Mouse (Mus musculus) MEL (cell line): Measurements from ENCODE around the gene Prkag2. TPM values are rescaled to one million over a fixed set of nuclear protein-coding genes. Genes with fewer than 3 reads are reported as not detected.

ENCODE experiments used
- DNase-seq: peaks from one replicate; pipeline ENCODE4 v3.0.0; 2011; ENCODE audit warnings: low read depth, low spot score
- H3K27ac ChIP-seq: 2 replicates; pipeline ENCODE4 v1.5.1; 2012; ENCODE audit warnings: low read depth, mild to moderate bottlenecking, control low read depth, low read length, moderate library complexity; ENCODE audit not compliant: control insufficient read depth
- H3K27me3 ChIP-seq, 2 experiments: fragments of 150-350 bp in 1 of 2; sonication (generic) in 1 of 2; 2 replicates each; pipeline ENCODE4 v1.6.1; 2012; ENCODE audit warnings: low read length in 2 of 2, mild to moderate bottlenecking in 2 of 2, improper control_type of control experiment in 1 of 2, moderate library complexity in 1 of 2; ENCODE audit not compliant: insufficient read depth in 2 of 2, control insufficient read depth in 1 of 2
- H3K36me3 ChIP-seq, 2 experiments: 2 replicates each; pipeline ENCODE4 v1.6.1; 2012 to 2014; ENCODE audit warnings: low read length in 2 of 2, improper control_type of control experiment in 1 of 2, inconsistent platforms in 1 of 2, mild to moderate bottlenecking in 1 of 2; ENCODE audit not compliant: insufficient read depth in 2 of 2, control insufficient read depth in 1 of 2
- H3K4me1 ChIP-seq, 2 experiments: fragments of 150-350 bp in 1 of 2; sonication (generic) in 1 of 2; 2 replicates each; pipeline ENCODE4 v1.6.1; 2012; ENCODE audit warnings: low read length in 2 of 2, improper control_type of control experiment in 1 of 2, mild to moderate bottlenecking in 1 of 2; ENCODE audit not compliant: insufficient read depth in 2 of 2, control insufficient read depth in 1 of 2
- H3K4me3 ChIP-seq, 2 experiments: fragments of 150-350 bp in 1 of 2; sonication (generic) in 1 of 2; 2 replicates each; pipeline ENCODE4 v1.5.1; 2012; ENCODE audit warnings: low read depth in 2 of 2, low read length in 2 of 2, mild to moderate bottlenecking in 2 of 2, moderate library complexity in 2 of 2, control low read depth in 1 of 2, improper control_type of control experiment in 1 of 2; ENCODE audit not compliant: control insufficient read depth in 1 of 2, insufficient read depth in 1 of 2
- H3K79me2 ChIP-seq: 2 replicates; pipeline ENCODE4 v1.6.1; 2012; ENCODE audit warnings: mild to moderate bottlenecking, low read length, moderate library complexity; ENCODE audit not compliant: control insufficient read depth, poor library complexity, insufficient read depth
- H3K9ac ChIP-seq: 2 replicates; pipeline ENCODE4 v1.6.1; 2012; ENCODE audit warnings: low read depth, mild to moderate bottlenecking, control low read depth, low read length, moderate library complexity; ENCODE audit not compliant: control insufficient read depth, poor library complexity, severe bottlenecking
- H3K9me3 ChIP-seq: fragments of 150-350 bp; sonication (generic); replicated peaks from 2 replicates; pipeline ENCODE4 v1.6.1; 2012; ENCODE audit warnings: mild to moderate bottlenecking, low read length, improper control_type of control experiment, moderate library complexity; ENCODE audit not compliant: insufficient read depth
- CHD1 ChIP-seq: IDR thresholded peaks from 2 replicates; pipeline ENCODE4 v1.6.1; 2012; ENCODE audit warnings: low read depth, mild to moderate bottlenecking, inconsistent platforms, low read length, improper control_type of control experiment
- CTCF ChIP-seq, 3 experiments: IDR thresholded peaks in 2 of 3; conservative IDR thresholded peaks in 1 of 3; 2 replicates each; pipeline ENCODE4 v1.5.1; 2011 to 2012; ENCODE audit warnings: low read length in 3 of 3, low read depth in 2 of 3, mild to moderate bottlenecking in 2 of 3, improper control_type of control experiment in 1 of 3, inconsistent platforms in 1 of 3, mixed read lengths in 1 of 3, moderate library complexity in 1 of 3; ENCODE audit not compliant: control insufficient read depth in 1 of 3, insufficient read depth in 1 of 3, poor library complexity in 1 of 3, severe bottlenecking in 1 of 3
- E2F4 ChIP-seq: IDR thresholded peaks from 2 replicates; pipeline ENCODE4 v1.6.1; 2011; ENCODE audit warnings: low read depth, low read length, improper control_type of control experiment, borderline replicate concordance
- ELF1 ChIP-seq: IDR thresholded peaks from 2 replicates; pipeline ENCODE4 v1.6.1; 2014; ENCODE audit warnings: low read depth, mild to moderate bottlenecking, inconsistent platforms, low read length, improper control_type of control experiment, moderate library complexity
- EP300 ChIP-seq, 2 experiments: IDR thresholded peaks; 2 replicates each; pipeline ENCODE4 v1.6.1; 2011; ENCODE audit warnings: improper control_type of control experiment in 2 of 2, low read length in 2 of 2, low read depth in 1 of 2, mild to moderate bottlenecking in 1 of 2
- GATA1 ChIP-seq: IDR thresholded peaks from 2 replicates; pipeline ENCODE4 v1.6.1; 2011; ENCODE audit warnings: low read depth, low read length, improper control_type of control experiment
- JUND ChIP-seq: IDR thresholded peaks from 2 replicates; pipeline ENCODE4 v1.6.1; 2011; ENCODE audit warnings: low read depth, mild to moderate bottlenecking, improper control_type of control experiment, low read length
- MAFK ChIP-seq: IDR thresholded peaks from 2 replicates; pipeline ENCODE4 v1.6.1; 2011; ENCODE audit warnings: low read depth, mild to moderate bottlenecking, low read length, improper control_type of control experiment, borderline replicate concordance
- MAZ ChIP-seq: IDR thresholded peaks from 2 replicates; pipeline ENCODE4 v1.6.1; 2012; ENCODE audit warnings: low read depth, mild to moderate bottlenecking, inconsistent platforms, low read length, improper control_type of control experiment
- MEF2A ChIP-seq: IDR thresholded peaks from 2 replicates; pipeline ENCODE4 v1.6.1; 2014; ENCODE audit warnings: low read depth, mild to moderate bottlenecking, inconsistent platforms, low read length, improper control_type of control experiment; ENCODE audit not compliant: poor library complexity, insufficient replicate concordance, severe bottlenecking; ENCODE audit errors: extremely low read depth
- MXI1 ChIP-seq: IDR thresholded peaks from 2 replicates; pipeline ENCODE4 v1.6.1; 2011; ENCODE audit warnings: mild to moderate bottlenecking, low read depth, low read length, improper control_type of control experiment
- MYB ChIP-seq: IDR thresholded peaks from 2 replicates; pipeline ENCODE4 v1.6.1; 2011; ENCODE audit warnings: mild to moderate bottlenecking, low read depth, low read length, improper control_type of control experiment
- MYC ChIP-seq: IDR thresholded peaks from 2 replicates; pipeline ENCODE4 v1.6.1; 2011; ENCODE audit warnings: low read depth, mild to moderate bottlenecking, low read length, improper control_type of control experiment, moderate library complexity
- NELFE ChIP-seq: IDR thresholded peaks from 2 replicates; pipeline ENCODE4 v1.6.1; 2011; ENCODE audit warnings: low read depth, low read length, improper control_type of control experiment
- POLR2AphosphoS2 ChIP-seq: IDR thresholded peaks from 2 replicates; pipeline ENCODE4 v1.6.1; 2011; ENCODE audit warnings: low read length, improper control_type of control experiment
- POLR2AphosphoS5 ChIP-seq: IDR thresholded peaks from 2 replicates; pipeline ENCODE4 v1.6.1; 2012; ENCODE audit warnings: low read depth, borderline replicate concordance, mild to moderate bottlenecking, inconsistent platforms, low read length, moderate library complexity, mixed read lengths
- RCOR1 ChIP-seq: IDR thresholded peaks from 2 replicates; pipeline ENCODE4 v1.6.1; 2012; ENCODE audit warnings: low read depth, mild to moderate bottlenecking, inconsistent platforms, low read length, improper control_type of control experiment
- SIN3A ChIP-seq: IDR thresholded peaks from 2 replicates; pipeline ENCODE4 v1.6.1; 2012; ENCODE audit warnings: low read length, improper control_type of control experiment, inconsistent platforms
- SMC3 ChIP-seq: IDR thresholded peaks from 2 replicates; pipeline ENCODE4 v1.6.1; 2011; ENCODE audit warnings: low read depth, low read length, improper control_type of control experiment
- TAL1 ChIP-seq: IDR thresholded peaks from 2 replicates; pipeline ENCODE4 v1.6.1; 2012; ENCODE audit warnings: mild to moderate bottlenecking, inconsistent platforms, low read length, moderate library complexity, mixed read lengths
- TBP ChIP-seq: IDR thresholded peaks from 2 replicates; pipeline ENCODE4 v1.8.0; 2011; ENCODE audit warnings: low read depth, low read length, improper control_type of control experiment
- TCF12 ChIP-seq: IDR thresholded peaks from 2 replicates; pipeline ENCODE4 v1.6.1; 2014; ENCODE audit warnings: low read depth, mild to moderate bottlenecking, inconsistent platforms, low read length, improper control_type of control experiment, moderate library complexity
- ZC3H11A ChIP-seq: IDR thresholded peaks from 2 replicates; pipeline ENCODE4 v1.6.1; 2012; ENCODE audit warnings: low read depth, mild to moderate bottlenecking, inconsistent platforms, low read length, improper control_type of control experiment
- ZKSCAN1 ChIP-seq: IDR thresholded peaks from 2 replicates; pipeline ENCODE4 v1.6.1; 2012; ENCODE audit warnings: low read depth, mild to moderate bottlenecking, inconsistent platforms, low read length, improper control_type of control experiment, moderate library complexity
- polyA plus RNA-seq, 2 experiments: library from polyadenylated mRNA; stranded (reverse) in 1 of 2; unstranded in 1 of 2; fragments of >175 nt in 1 of 2; fragments of >200 nt in 1 of 2; gene quantifications; 2 replicates each; pipeline versions ENCODE4 v1.2.1 to v1.2.4; 2012; ENCODE audit warnings: low replicate concordance in 2 of 2, low read depth in 1 of 2; ENCODE audit not compliant: insufficient read length in 2 of 2, insufficient read depth in 1 of 2, missing spikeins in 1 of 2
- total RNA-seq: library from RNA; depleted of rRNA; stranded (reverse); fragments of 300-350 nt; gene quantifications from 2 replicates; pipeline ENCODE4 v1.2.3, GENCODE M21; 2012

Gene Prkag2
- total and polyA plus RNA-seq, 3 experiments: 8.0 to 27.9 TPM; not detected in 1

- Histone ChIP-seq H3K9me3 (no peaks in the 10 kb centered on the region), H3K4me1 (peaks cover 8 to 33% of the 10 kb centered on the region in 2 experiments), H3K27ac (no peak overlapping the region), H3K4me3 (no peak overlapping the region), H3K27me3 (no peaks in the 10 kb centered on the region), H3K79me2 (no peaks in the 10 kb centered on the region), H3K9ac (no peak overlapping the region), H3K36me3 (peaks cover 0 to 14% of the 10 kb centered on the region in 2 experiments; a peak in 2 of 4 replicates)
- DNase-seq: no peak
- TF ChIP-seq TCF12: no peak
- no peak for TF ChIP-seq ELF1
- TF ChIP-seq E2F4: no peak
- no peak for TF ChIP-seq RCOR1
- no peak for TF ChIP-seq POLR2AphosphoS2
- TF ChIP-seq NELFE: no peak
- no peak for TF ChIP-seq EP300 (IDR thresholded peaks at IDR 0.05; ENCODE audit: low read depth in 1 of 2, low read length in 2 of 2)
- no peak for TF ChIP-seq TAL1
- no peak for TF ChIP-seq MXI1
- no peak for TF ChIP-seq SIN3A
- TF ChIP-seq MAZ: no peak
- TF ChIP-seq MYC: no peak
- TF ChIP-seq MYB: no peak
- no peak for TF ChIP-seq TBP
- no peak for TF ChIP-seq POLR2AphosphoS5
- TF ChIP-seq MAFK: no peak
- TF ChIP-seq ZC3H11A: no peak
- no peak for TF ChIP-seq GATA1
- TF ChIP-seq SMC3: no peak
These were observed 127.2 kb downstream of the Prkag2 start for GRCm38 (mm10) chr5:24973228-24973627.

- no peak overlapping the region for H3K27ac ChIP-seq
- TF ChIP-seq JUND (no peak), MAFK (no peak), TBP (no peak), CHD1 (no peak), NELFE (no peak), CTCF (IDR thresholded peaks at IDR 0.05 in 2 of 3, conservative IDR thresholded peaks at IDR 0.05 in 1 of 3; ENCODE audit: control insufficient read depth in 1 of 3, insufficient read depth in 1 of 3, low read depth in 2 of 3, low read length in 3 of 3, poor library complexity in 1 of 3, severe bottlenecking in 1 of 3) (no peak), ZKSCAN1 (no peak), MEF2A (no peak), SIN3A (no peak)
- H3K9ac ChIP-seq: no peak overlapping the region
- H3K79me2 ChIP-seq: no peaks in the 10 kb centered on the region
- peaks cover 0 to 24% of the 10 kb centered on the region in 2 experiments; a peak in 2 of 4 replicates for H3K36me3 ChIP-seq
- H3K9me3 ChIP-seq: no peaks in the 10 kb centered on the region
- no peak overlapping the region for H3K4me3 ChIP-seq
- no peak for DNase-seq
- no peaks in the 10 kb centered on the region for H3K27me3 ChIP-seq
- peaks cover 15 to 33% of the 10 kb centered on the region in 2 experiments for H3K4me1 ChIP-seq
These were observed 129.7 kb downstream of the Prkag2 start for GRCm38 (mm10) chr5:24970552-24971275.
